ENCODE assay signal across 26 mouse cellular contexts in genomic region chr14:119834008-119834700, GRCm38 (mm10).
DNase-seq lines count a peak whose midpoint lies in the region; ATAC-seq and TF ChIP-seq lines count a peak whose summit lies in the region.
"Had no signal": no experiment of that assay in that cellular context is flagged by ENCODE, and none has a peak within 500 bp of the region (broad histone marks: within the 10 kb centered on the region; RNA-seq: fewer than 3 reads in every experiment).

No protein-coding gene starts in this region.

- H3K27ac ChIP-seq in forebrain, embryonic 14.5 days (ENCODE audit: low read depth, low read length) = no peak overlapping the region
- no peak overlapping the region for H3K27ac ChIP-seq in forebrain, embryonic 10.5 days
- 0 out of 2 replicates have a peak overlapping the region, but pooled peaks have one; percentile 3 for H3K27ac ChIP-seq in hindbrain, embryonic 15.5 days (replicated peaks)
- no peak overlapping the region for H3K27ac ChIP-seq in hindbrain, embryonic 13.5 days
- H3K27ac ChIP-seq in midbrain, embryonic 14.5 days (replicated peaks; ENCODE audit: low read depth, low read length) = no peak overlapping the region
- H3K27ac ChIP-seq in midbrain, postnatal 0 days (ENCODE audit: low read depth, low read length) = no peak overlapping the region
- H3K27ac ChIP-seq in midbrain, embryonic 15.5 days = peak overlapping the region; percentile 49; the same call in 1 of the 2 replicates
- H3K27ac ChIP-seq: embryonic facial prominence, embryonic 12.5 days; forebrain, embryonic 12.5 days; heart, embryonic 15.5 days; intestine, embryonic 15.5 days; layer of hippocampus, adult 2 months; limb, embryonic 10.5 days; liver, embryonic 15.5 days; neural tube, embryonic 15.5 days had no signal

- peak; percentile 47 for DNase-seq in forebrain, embryonic 14.5 days (ENCODE audit: low spot score)
- DNase-seq in forebrain, embryonic 10.5 days (ENCODE audit: extremely low spot score, low spot score) = no peak
- peak; percentile 66 for DNase-seq in midbrain, embryonic 14.5 days
- no peak for DNase-seq in midbrain, postnatal 0 days (ENCODE audit: low spot score)
- DNase-seq in ovary, adult 18-20 months (ENCODE audit: low spot score) = no peak
- DNase-seq: adrenal gland, postnatal 36 days; cerebellum, adult 11-12 months; cerebellum, postnatal 10 days; gastrocnemius, postnatal 10 days; kidney, adult 8-10 months; kidney, postnatal 14 days; liver; thymus, adult 18-20 months; thymus, postnatal 4 days had no signal

- H3K4me1 ChIP-seq in forebrain, embryonic 14.5 days (ENCODE audit: control insufficient read depth, insufficient read depth, low read length) = peaks cover 11% of the 10 kb centered on the region
- H3K4me1 ChIP-seq in forebrain, embryonic 10.5 days = peaks cover 25% of the 10 kb centered on the region
- peaks cover 41% of the 10 kb centered on the region for H3K4me1 ChIP-seq in hindbrain, embryonic 15.5 days (replicated peaks)
- H3K4me1 ChIP-seq in hindbrain, embryonic 13.5 days (replicated peaks) = peaks cover 41% of the 10 kb centered on the region
- H3K4me1 ChIP-seq in midbrain, embryonic 14.5 days (ENCODE audit: control insufficient read depth, insufficient read depth, low read length) = peaks cover 38% of the 10 kb centered on the region
- H3K4me1 ChIP-seq in midbrain, postnatal 0 days (ENCODE audit: insufficient read depth, low read length) = peaks cover 10% of the 10 kb centered on the region; the same call in 1 of the 2 replicates
- peaks cover 36% of the 10 kb centered on the region for H3K4me1 ChIP-seq in midbrain, embryonic 15.5 days
- H3K4me1 ChIP-seq: liver, embryonic 15.5 days had no signal

- H3K9ac ChIP-seq in forebrain, embryonic 14.5 days (ENCODE audit: low read length) = no peak overlapping the region
- H3K9ac ChIP-seq in hindbrain, embryonic 15.5 days = no peak overlapping the region
- H3K9ac ChIP-seq in hindbrain, embryonic 13.5 days = no peak overlapping the region
- no peak overlapping the region for H3K9ac ChIP-seq in midbrain, embryonic 14.5 days (replicated peaks; ENCODE audit: low read length)
- no peak overlapping the region for H3K9ac ChIP-seq in midbrain, postnatal 0 days (replicated peaks; ENCODE audit: low read length, poor library complexity, severe bottlenecking)
- no peak overlapping the region for H3K9ac ChIP-seq in midbrain, embryonic 15.5 days
- H3K9ac ChIP-seq: embryonic facial prominence, embryonic 12.5 days; forebrain, embryonic 12.5 days; heart, embryonic 15.5 days; intestine, embryonic 15.5 days; liver, embryonic 15.5 days; neural tube, embryonic 15.5 days had no signal

- H3K36me3 ChIP-seq in forebrain, embryonic 14.5 days (ENCODE audit: control insufficient read depth, insufficient read depth, low read length) = no peaks in the 10 kb centered on the region
- H3K36me3 ChIP-seq in forebrain, embryonic 10.5 days (replicated peaks) = no peaks in the 10 kb centered on the region
- H3K36me3 ChIP-seq in hindbrain, embryonic 15.5 days = no peaks in the 10 kb centered on the region
- no peaks in the 10 kb centered on the region for H3K36me3 ChIP-seq in hindbrain, embryonic 13.5 days
- no peaks in the 10 kb centered on the region for H3K36me3 ChIP-seq in midbrain, embryonic 14.5 days (ENCODE audit: control insufficient read depth, insufficient read depth, low read length)
- no peaks in the 10 kb centered on the region for H3K36me3 ChIP-seq in midbrain, postnatal 0 days (ENCODE audit: insufficient read depth, low read length)
- H3K36me3 ChIP-seq in midbrain, embryonic 15.5 days (replicated peaks) = no peaks in the 10 kb centered on the region
- H3K36me3 ChIP-seq: embryonic facial prominence, embryonic 12.5 days; forebrain, embryonic 12.5 days; heart, embryonic 15.5 days; intestine, embryonic 15.5 days; limb, embryonic 10.5 days; liver, embryonic 15.5 days; neural tube, embryonic 15.5 days had no signal

- no peak for ATAC-seq in forebrain, embryonic 14.5 days
- no peak for ATAC-seq in hindbrain, embryonic 15.5 days (ENCODE audit: low FRiP score, low read depth)
- no peak for ATAC-seq in hindbrain, embryonic 13.5 days (ENCODE audit: low FRiP score)
- no peak for ATAC-seq in midbrain, embryonic 14.5 days (ENCODE audit: low FRiP score, low TSS enrichment)
- ATAC-seq in midbrain, postnatal 0 days (ENCODE audit: low FRiP score) = no peak
- ATAC-seq in midbrain, embryonic 15.5 days (replicated peaks) = no peak
- ATAC-seq: CD4-positive, CD25-positive, alpha-beta regulatory T cell, adult 4 months; intestine, embryonic 15.5 days had no signal

- TF ChIP-seq CTCF in midbrain, postnatal 0 days (IDR thresholded peaks at IDR 0.05) = no peak

- no peaks in the 10 kb centered on the region for H3K27me3 ChIP-seq in forebrain, embryonic 14.5 days (replicated peaks; ENCODE audit: control insufficient read depth, insufficient read depth, low read length)
- no peaks in the 10 kb centered on the region for H3K27me3 ChIP-seq in forebrain, embryonic 10.5 days (ENCODE audit: poor library complexity, severe bottlenecking)
- no peaks in the 10 kb centered on the region for H3K27me3 ChIP-seq in hindbrain, embryonic 15.5 days
- H3K27me3 ChIP-seq in hindbrain, embryonic 13.5 days = no peaks in the 10 kb centered on the region
- H3K27me3 ChIP-seq in midbrain, embryonic 14.5 days (ENCODE audit: control insufficient read depth, insufficient read depth, low read length) = no peaks in the 10 kb centered on the region; the same call in 1 of the 2 replicates
- H3K27me3 ChIP-seq in midbrain, postnatal 0 days (ENCODE audit: insufficient read depth, low read length) = no peaks in the 10 kb centered on the region
- H3K27me3 ChIP-seq in midbrain, embryonic 15.5 days (replicated peaks) = no peaks in the 10 kb centered on the region
- H3K27me3 ChIP-seq: embryonic facial prominence, embryonic 12.5 days; forebrain, embryonic 12.5 days; heart, embryonic 15.5 days; intestine, embryonic 15.5 days; liver, embryonic 15.5 days; neural tube, embryonic 15.5 days had no signal

- no peak overlapping the region for H3K4me2 ChIP-seq in forebrain, embryonic 14.5 days (ENCODE audit: low read length)
- 0 out of 2 replicates have a peak overlapping the region, but pooled peaks have one; percentile 4 for H3K4me2 ChIP-seq in hindbrain, embryonic 15.5 days
- H3K4me2 ChIP-seq in hindbrain, embryonic 13.5 days = no peak overlapping the region
- H3K4me2 ChIP-seq in midbrain, embryonic 14.5 days (ENCODE audit: low read length) = no peak overlapping the region
- no peak overlapping the region for H3K4me2 ChIP-seq in midbrain, postnatal 0 days (ENCODE audit: low read depth, low read length, poor library complexity, severe bottlenecking)
- H3K4me2 ChIP-seq in midbrain, embryonic 15.5 days = no peak overlapping the region
- H3K4me2 ChIP-seq: embryonic facial prominence, embryonic 12.5 days; forebrain, embryonic 12.5 days; heart, embryonic 15.5 days; intestine, embryonic 15.5 days; liver, embryonic 15.5 days; neural tube, embryonic 15.5 days had no signal

- 43% methylated on average over 8 of the region's 8 CpGs for WGBS in forebrain, embryonic 14.5 days
- WGBS in forebrain, embryonic 10.5 days = 66% methylated on average over 8 of the region's 8 CpGs
- WGBS in hindbrain, embryonic 15.5 days = 31% methylated on average over 8 of the region's 8 CpGs
- whole genome bisulfite sequencing in hindbrain, embryonic 13.5 days = 39% methylated on average over 8 of the region's 8 CpGs
- WGBS in midbrain, embryonic 14.5 days = 20% methylated on average over 8 of the region's 8 CpGs
- WGBS in midbrain, postnatal 0 days = 31% methylated on average over 8 of the region's 8 CpGs
- 26% methylated on average over 8 of the region's 8 CpGs for WGBS in midbrain, embryonic 15.5 days

- no peak overlapping the region for H3K4me3 ChIP-seq in forebrain, embryonic 14.5 days (ENCODE audit: low read depth, low read length)
- H3K4me3 ChIP-seq in forebrain, embryonic 10.5 days = no peak overlapping the region
- no peak overlapping the region for H3K4me3 ChIP-seq in hindbrain, embryonic 15.5 days
- no peak overlapping the region for H3K4me3 ChIP-seq in hindbrain, embryonic 13.5 days
- no peak overlapping the region for H3K4me3 ChIP-seq in midbrain, embryonic 14.5 days (replicated peaks; ENCODE audit: low read depth, low read length)
- no peak overlapping the region for H3K4me3 ChIP-seq in midbrain, postnatal 0 days (ENCODE audit: low read depth, low read length)
- H3K4me3 ChIP-seq in midbrain, embryonic 15.5 days = no peak overlapping the region
- H3K4me3 ChIP-seq: embryonic facial prominence, embryonic 12.5 days; forebrain, embryonic 12.5 days; heart, embryonic 15.5 days; intestine, embryonic 15.5 days; layer of hippocampus, adult 2 months; limb, embryonic 10.5 days; liver, embryonic 15.5 days; neural tube, embryonic 15.5 days had no signal

- no peaks in the 10 kb centered on the region for H3K9me3 ChIP-seq in forebrain, embryonic 14.5 days (replicated peaks; ENCODE audit: control insufficient read depth, low read length)
- H3K9me3 ChIP-seq in forebrain, embryonic 10.5 days = no peaks in the 10 kb centered on the region
- H3K9me3 ChIP-seq in hindbrain, embryonic 15.5 days = no peaks in the 10 kb centered on the region
- H3K9me3 ChIP-seq in hindbrain, embryonic 13.5 days = no peaks in the 10 kb centered on the region
- H3K9me3 ChIP-seq in midbrain, embryonic 14.5 days (ENCODE audit: control insufficient read depth, low read length) = no peaks in the 10 kb centered on the region
- H3K9me3 ChIP-seq in midbrain, postnatal 0 days (ENCODE audit: low read length) = no peaks in the 10 kb centered on the region
- no peaks in the 10 kb centered on the region for H3K9me3 ChIP-seq in midbrain, embryonic 15.5 days
- H3K9me3 ChIP-seq: embryonic facial prominence, embryonic 12.5 days; forebrain, embryonic 12.5 days; heart, embryonic 15.5 days; intestine, embryonic 15.5 days; limb, embryonic 10.5 days; liver, embryonic 15.5 days; neural tube, embryonic 15.5 days had no signal

Comparison
In these comparisons a context has a peak if more than half of its experiments do, and no peak if none do; other contexts are left out.
1. DNase-seq: peak in forebrain, embryonic 14.5 days (single experiment) and midbrain, embryonic 14.5 days (single experiment); none in forebrain, embryonic 10.5 days (single experiment), midbrain, postnatal 0 days (single experiment) and ovary, adult 18-20 months (single experiment).
2. H3K27ac ChIP-seq: peak in hindbrain, embryonic 15.5 days (single experiment) and midbrain, embryonic 15.5 days (single experiment); none in forebrain, embryonic 14.5 days (single experiment), forebrain, embryonic 10.5 days (single experiment), hindbrain, embryonic 13.5 days (single experiment), midbrain, embryonic 14.5 days (single experiment) and midbrain, postnatal 0 days (single experiment).